Mouse (Mus musculus): Measurements from ENCODE around the gene Adamts14.
A peak's percentile ranks its signal among the peaks of the same experiment; 100 is the strongest.

The Adamts14 gene

DNA sequence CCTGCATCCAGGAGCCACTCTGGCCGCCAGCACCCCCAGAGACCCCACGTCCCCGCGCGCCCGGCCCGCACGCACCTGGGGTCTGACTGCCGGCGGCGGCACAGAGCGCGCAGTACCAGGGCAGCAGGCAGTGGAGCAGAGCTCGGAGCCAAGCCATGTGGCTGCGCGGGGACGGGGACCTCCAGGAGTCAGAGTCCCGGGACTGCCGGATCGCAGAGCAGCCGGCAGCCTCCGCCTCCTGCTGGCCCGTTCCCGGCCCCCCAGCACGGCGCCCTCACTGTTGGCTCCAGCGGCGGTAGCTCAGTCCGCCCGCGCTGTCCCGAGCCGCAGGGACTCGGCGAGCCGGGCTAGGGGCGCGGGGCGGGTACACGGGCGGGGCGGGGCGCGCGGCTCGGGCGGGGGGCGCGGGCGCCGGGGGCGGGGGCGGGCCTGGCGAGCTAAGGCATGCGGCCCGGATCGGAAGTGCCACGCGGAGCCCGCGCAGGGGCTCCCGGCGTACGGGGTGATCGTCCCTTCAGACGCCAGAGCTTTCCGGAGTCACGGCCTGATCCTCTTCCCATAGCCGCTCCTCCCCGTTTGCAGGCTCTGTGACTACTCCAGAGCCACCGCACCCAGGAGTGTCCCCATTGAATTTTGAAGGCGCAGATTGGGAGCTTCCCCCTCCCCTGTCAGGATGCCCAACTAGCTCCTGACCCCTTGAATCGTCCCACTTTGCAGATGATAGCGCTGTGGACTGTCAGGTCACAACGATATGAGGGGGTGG, at the start of gene Adamts14:
Gene Adamts14, minus strand, starts transcription at position 358 of the 763 bp plus-strand sequence.
- 0 out of 2 replicates have a peak, but pooled peaks have one; percentile 42 for ATAC-seq (ENCODE audit: low TSS enrichment)

DNA sequence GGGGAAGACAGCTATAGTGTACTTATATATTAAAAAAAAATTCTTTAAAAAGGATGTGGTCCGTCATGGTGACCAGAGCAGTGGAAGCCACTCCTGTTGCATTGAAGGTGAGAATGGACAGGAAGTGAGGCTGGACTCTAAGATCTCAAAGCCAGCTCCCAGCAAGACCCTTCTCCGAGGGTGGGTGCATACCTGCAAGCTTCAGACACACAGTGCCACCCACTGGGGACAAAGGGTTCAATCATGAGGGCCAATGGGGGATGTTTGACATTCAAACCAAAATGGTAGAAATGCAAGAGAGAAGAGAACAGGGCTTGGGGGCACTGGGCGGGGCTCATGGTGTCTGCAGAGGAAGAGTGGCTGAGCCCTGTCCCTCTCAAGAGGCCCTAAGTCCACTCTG, 45.3 kb upstream of the Adamts14 start:
- ATAC-seq (ENCODE audit: low TSS enrichment) = no peak

DNA sequence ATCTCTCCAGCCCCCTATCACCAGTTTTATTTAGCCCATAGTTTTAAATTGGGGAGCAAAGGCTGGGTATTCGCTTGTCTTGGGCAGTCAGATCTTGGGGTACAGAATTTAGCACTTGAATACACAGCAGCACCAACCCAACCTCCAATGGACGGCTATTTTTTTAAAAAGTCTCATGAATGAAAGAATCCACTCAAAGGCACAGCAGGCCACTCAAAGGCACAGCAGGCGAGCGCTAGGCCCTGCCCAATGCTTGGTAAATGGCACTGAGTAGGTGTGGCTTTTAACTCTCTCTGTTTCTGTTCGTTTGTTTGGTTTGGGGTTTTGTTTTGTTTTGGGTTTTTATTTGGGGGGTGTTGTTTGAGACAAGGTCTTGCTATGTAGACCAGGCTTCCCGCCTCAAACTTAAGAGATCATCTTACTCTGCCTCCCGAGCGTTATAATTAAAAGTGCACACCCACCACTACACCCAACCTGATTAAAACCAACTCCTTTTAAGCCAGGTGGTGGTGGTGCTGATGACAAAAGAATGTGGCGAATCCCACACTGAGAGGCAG, 42.2 kb upstream of the Adamts14 start:
- no peak for ATAC-seq (ENCODE audit: low TSS enrichment)

DNA sequence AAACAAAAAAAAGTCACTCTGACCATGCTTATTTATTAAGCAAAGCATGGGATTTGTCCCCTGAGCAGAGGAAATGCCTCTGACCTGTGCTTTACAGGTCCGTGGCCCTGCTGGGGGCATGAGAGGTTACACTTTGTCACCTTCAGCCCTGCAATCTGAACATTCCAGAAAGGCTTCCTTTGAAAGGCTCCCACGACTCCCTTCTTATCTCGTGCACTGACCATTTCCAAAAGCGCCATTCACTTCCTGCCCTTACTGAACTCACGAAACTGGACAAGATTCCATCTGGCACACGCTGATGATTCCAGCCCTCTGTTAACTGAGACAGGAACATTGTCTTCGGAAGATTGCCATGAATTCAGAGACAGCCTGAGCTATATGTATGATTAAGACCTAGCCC, 40.5 kb upstream of the Adamts14 start:
- no peak for ATAC-seq (ENCODE audit: low TSS enrichment)

DNA sequence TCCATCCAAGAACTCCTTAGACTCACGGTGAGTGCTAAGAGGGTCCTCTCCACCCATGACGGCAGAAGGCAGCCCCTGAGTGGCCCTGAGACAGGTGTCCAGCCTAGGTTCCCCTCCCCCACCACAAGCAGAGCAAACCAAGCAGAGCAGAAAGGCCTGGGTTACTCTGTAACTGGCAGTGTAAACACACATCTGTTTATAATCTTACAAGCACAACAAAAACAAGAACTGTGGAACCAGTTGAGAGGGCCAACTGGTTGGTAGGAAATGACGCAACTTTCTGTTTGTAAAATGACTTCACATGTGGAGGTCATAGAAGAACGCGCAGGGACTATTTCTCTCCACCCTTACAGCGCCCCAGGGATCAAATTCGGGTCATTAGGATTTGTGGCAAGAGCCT, 39.5 kb upstream of the Adamts14 start:
- ATAC-seq (ENCODE audit: low TSS enrichment) = no peak

DNA sequence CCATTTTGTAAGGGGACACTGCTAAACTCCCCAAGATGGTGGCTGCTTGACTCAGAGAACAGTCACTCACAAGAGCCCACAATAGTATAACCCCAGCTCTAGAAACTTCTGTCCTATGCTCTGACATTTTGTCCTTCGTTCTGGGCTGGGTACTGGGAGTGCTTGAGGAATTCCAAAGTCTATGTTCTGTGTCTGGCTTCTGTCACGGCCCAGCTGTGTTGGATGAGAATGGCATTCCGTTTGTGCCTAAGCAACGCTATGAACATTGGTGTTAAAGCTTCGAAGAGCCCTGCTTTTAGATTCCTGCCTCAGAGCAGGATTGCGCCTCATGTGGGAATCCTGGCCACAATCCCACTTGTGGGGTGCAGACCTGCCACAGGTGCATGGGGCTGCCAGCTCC, 38.9 kb upstream of the Adamts14 start:
- ATAC-seq (ENCODE audit: low TSS enrichment) = no peak

DNA sequence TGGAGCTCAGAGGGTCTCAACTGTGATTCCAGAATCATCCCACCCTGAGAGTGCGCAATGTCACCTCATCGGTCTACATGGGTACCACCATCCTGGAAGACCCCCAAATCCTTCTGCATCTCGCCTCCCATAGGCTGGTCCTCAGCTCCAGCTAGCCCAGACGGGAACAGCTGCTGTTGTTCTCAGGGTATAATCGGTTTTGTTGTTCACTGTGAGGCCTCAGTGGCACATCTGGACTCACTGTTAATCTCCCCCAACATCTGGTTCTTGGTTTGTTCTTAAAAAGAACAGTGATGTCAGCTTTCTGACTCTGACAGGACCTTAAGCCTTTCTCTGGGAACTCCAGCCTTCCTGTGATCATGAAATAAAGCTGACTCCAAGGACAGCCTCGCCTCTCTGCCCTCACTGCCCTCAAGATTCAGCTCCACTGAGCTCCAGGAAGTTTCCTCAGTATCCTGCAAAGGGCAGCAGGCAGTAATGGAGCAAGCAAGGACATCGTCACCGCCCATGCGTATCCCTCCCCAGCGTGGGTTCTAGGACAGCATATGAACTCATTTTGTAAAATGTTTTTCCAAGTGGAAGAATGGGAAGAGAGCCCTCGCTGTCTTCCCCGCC, 35.6 kb upstream of the Adamts14 start:
- no peak for ATAC-seq (ENCODE audit: low TSS enrichment)

DNA sequence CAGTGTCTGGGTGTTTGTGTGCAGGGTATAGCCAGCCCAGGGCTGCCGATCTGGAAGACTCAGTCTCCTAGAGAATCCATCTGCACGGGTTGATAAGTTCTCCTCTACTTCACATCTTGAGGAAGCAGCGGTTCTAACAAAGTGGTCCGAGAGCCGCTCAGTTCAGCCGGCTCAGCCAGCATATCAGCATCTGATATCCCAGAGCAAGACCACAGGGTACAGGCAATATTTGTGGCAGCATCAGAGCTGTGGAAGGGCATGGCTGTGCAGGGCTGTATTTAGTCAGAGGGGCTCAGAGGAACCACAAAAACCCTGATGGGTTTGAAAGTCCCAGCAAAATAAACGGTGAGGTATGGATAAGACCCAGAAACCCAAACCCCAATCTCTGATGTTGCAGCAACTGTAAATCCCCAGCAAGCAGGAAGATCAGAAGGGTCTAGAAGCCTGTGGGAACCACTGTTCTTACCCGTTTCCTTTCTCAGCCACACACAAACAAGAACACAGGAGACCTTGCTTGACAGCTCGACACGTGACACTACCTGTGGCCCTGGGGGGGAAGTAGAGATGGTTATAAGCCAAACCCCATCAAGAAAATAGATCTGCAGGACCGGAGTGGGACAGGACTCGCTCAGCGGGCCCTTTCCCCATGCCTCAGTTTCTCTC, 32.8 kb upstream of the Adamts14 start:
- ATAC-seq (ENCODE audit: low TSS enrichment) = no peak

DNA sequence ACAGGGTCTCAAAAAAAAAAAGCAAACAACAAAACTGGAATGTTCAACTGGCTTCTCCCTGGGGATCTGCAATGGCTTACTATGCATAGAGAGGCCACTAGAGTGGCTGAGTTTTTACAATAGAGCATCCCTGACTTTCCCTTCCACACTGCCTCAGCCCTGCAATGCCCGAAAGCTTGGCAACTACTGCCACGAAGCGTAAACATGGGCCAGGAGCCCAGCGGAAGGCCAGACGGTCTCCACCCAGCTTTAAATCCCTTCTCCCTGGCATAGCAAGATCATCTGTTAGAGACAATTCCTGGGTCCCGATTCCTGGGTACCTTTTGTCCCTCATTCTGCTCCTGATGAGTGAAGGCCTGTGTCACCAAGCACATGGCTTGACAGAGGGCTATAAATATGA, 30.8 kb upstream of the Adamts14 start:
- no peak for ATAC-seq (ENCODE audit: low TSS enrichment)

DNA sequence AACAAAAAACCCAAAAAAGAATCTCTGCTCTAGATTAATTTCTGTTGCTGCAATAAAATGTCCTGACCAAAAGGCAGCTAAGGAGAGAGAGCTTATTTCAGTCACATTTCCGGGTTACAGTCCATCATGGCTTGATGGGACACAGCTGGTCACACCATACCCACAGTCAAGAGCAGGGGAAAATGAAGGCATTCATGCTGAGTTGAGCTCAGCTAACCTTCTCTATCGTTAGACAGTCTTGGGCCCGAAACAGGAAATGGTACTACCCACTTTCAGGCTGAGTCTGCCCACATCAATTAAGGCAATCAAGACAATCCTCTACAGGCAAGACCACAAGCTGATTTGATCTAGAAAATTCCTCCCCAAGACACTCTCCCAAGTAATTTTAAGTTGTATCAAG, 27.8 kb upstream of the Adamts14 start:
- ATAC-seq (ENCODE audit: low TSS enrichment) = no peak

DNA sequence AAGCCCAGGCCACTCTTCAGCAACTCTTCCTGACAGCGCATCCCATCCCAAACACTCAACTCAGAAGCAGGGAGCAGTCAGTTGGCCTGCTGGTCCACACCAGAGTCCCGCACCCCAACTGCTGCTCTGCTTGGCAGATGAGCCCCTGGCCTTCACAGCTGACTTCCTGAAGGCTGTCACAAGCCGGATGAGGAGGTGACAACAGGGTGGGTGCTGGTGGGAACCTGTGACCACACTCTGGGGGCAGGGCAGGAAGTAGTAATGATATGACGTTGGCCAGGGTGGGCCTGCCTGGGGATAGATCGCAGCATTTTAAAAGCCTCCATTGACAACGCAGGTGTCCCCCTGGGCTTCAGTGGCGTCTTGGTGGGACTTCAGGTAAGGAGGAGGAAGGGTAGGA, 24.2 kb upstream of the Adamts14 start, which contains the start of gene Prf1:
Gene Prf1, plus strand, starts transcription at position 357 of the 400 bp plus-strand sequence.
- ATAC-seq (ENCODE audit: low TSS enrichment) = no peak

DNA sequence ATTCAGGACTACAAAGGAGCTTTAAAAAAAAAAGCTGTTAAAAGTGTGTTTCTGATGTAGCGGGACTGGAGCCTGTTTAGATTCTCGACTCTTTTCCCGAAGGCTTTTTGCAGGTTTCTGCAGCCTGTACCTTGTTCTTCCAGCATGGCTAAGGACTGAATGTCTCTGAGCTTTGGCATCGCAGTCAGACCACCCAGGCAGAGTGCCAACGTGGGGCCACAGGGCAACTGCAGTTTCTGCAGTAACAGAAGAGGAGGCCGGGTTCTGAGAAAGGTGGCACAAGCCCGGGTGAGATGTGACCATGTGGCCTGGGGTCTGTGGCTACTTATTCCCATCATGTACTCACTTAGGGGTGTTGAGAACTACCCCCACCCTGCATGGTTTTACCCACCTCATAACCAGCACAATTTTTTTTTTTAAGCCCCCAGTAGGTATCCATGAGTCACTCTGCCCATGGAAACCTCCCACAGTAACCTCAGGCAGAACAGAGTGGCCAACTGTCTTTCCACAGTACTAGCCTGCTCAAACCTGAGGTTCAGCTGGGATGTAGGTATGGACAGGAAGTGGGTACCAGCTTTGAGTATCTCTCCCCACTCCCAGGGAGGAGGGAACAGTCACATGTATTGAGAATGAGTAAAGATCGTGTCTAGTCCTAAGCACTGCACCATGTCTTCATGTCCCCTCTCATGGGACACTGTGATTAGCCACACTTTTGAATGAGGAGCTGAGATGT, 23.6 kb upstream of the Adamts14 start:
- ATAC-seq (ENCODE audit: low TSS enrichment) = no peak

DNA sequence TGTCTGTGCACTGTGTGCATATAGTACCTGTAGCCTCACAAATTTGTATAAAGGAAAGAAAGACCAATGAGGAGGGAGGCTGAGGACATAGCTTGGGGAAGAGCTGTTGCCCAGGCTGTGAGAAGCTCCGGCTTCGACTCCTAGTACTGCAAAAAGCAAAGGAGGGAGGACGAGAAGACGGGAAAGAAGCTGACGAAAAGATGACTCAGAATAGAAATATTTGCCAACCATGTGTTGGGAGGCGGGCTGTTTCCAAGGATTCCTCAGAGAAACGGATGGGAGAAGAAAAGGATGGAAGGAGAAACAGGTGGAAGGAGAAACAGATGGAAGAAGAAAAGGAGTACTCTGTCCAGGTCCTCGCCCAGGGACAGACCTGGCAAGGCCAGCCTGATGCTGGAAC, 21.0 kb upstream of the Adamts14 start:
- peak; percentile 70 for ATAC-seq (ENCODE audit: low TSS enrichment)

DNA sequence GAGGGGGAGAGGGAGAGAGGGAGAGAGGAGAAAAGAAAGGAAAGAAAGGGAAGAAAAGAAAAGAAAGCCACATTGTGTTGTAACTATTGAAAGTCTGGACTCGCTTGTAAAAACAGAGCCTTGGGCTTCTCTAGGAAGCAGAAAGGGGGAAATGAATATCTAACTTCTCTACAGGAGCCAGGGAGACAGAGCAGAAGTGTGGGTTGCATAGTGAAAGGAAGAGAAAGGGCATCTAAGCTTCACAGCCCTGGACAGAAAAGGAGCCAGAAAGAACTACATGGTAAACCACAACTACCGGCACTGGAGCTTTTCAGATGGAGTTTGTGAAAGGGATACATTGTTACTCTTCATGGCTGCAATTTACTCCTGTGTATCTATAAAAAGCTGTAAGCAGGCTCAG, 17.2 kb upstream of the Adamts14 start:
- no peak for ATAC-seq (ENCODE audit: low TSS enrichment)

DNA sequence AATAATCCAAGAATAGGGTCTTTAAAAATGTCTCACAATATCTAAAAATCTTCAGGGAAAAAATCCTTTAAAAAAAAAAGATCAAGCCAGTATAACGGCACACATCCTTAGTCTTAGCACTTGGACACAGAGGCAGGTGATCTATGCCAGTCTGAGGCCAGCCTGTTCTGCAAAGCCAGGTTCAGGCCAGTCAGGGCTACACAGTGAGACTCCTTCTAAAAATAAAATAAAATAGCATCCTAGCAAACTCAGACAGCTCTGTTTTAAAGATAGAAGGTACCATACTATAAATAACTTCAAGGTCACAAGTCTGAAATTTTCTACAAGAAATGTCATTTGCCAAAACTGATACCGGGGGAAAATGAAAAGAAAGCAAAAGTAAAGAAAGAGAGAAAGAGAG, 16.8 kb upstream of the Adamts14 start:
- ATAC-seq (ENCODE audit: low TSS enrichment) = no peak

DNA sequence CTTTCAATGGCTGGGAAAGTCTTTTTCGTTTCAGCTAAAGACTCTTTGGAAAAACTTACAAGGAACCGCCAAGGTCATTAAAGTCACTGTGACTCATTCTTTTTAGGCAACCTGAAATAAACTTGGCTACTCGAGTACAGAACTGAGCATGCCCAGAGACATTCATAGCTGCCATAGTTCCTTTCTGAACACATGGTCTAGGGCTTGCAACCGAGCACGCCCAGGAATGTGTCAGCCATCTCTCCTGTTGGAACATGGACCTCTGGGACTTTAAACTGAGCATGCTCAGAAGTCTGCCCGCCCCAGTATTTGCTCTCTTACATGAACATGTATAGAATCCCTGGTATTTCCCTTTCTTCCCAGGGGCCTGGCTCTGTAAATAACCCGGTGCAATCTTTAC, 13.0 kb upstream of the Adamts14 start:
- no peak for ATAC-seq (ENCODE audit: low TSS enrichment)

DNA sequence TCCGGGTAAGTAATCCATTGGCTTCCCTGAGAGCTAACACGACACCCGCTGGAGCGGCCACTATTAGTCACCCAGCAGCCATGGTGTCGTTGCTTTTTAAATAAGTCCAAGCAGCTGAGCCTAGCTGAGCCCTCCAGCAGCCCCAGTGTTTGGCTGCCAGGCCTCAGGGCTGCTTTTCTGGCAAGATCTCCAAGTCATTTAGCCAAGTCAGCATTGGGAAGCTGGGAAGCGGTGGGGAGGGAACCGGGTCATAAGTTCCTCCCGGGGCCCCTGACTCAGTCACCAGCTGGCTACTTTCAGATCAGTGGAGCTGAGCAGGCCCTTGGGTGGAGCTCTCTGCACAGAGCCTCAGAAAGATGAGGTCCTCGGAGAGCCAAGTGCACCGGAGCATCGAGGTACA, 12.0 kb upstream of the Adamts14 start:
- no peak for ATAC-seq (ENCODE audit: low TSS enrichment)

DNA sequence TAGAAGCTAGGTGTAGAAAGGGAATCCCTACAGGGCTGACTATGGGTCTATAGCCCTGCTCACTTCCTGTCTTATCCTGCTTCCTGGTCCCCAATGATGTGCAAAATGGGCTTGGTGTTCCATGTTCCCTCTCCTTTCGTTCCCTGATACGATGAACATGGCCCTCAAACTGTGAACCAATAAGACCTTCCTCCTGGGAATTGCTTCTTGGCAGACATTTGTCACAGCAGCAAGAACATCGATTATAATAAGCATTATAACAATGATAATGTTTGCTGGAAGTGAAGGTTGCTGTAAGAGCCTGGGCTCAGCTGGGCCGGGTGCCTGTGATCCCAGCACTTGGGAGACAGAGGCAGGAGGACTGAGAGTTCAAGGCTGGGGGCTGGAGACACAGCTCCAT, 11.1 kb upstream of the Adamts14 start:
- no peak for ATAC-seq (ENCODE audit: low TSS enrichment)

DNA sequence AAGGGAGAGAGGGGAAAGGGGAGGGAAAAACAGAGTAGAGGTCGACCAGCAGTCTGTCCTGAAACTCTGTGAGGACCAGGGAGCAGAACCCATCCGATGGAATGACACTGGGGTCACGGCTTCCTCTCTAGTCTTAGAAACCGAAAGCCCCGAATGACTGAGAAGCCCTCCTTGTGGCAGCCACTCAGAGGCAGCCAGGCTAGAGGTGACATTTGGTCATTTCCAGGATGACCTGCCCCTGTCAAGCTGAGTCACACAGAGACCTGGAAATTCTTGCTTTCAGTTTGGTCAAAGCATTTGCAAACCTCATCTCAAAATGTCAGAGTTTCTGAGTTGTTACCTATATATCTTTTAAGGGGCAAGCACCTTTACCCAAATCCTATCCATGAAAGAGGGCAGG, 7.9 kb upstream of the Adamts14 start:
- no peak for ATAC-seq (ENCODE audit: low TSS enrichment)

DNA sequence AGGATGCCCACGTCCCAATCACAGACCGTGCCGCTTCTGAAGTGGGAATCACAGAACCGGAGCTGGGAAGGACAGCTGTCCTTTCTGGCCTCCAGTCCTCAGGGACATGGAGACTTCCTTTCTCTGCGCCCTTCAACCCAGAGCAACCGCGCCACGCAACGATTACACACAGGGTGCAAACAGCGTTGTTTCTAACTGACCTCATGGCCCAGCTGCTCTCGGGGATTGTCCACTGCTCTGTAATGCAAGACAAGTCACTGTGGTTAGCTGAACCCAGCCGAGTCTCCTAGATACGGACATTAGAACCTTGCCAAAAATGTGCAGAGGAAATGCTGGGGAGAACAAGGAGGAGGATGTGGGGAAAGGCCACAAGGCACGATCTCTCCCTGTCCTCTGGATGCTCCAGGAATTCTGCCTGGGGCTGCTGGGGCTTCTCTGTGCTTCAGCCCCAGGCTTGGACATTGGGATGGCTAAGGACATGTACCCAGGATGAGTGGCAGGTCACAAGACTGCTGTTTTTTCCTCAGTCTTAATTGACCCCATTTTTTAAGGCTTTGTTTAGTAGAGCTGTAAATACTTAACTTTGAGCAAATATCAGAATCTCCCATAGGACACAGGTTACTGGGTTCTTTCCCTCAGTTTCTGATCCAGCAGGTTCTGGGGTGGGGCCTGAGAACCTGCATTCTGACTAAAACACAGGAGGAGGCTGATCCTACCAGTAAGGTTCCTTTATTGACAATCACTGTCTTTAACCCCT, 4.9 kb upstream of the Adamts14 start:
- no peak for ATAC-seq (ENCODE audit: low TSS enrichment)

DNA sequence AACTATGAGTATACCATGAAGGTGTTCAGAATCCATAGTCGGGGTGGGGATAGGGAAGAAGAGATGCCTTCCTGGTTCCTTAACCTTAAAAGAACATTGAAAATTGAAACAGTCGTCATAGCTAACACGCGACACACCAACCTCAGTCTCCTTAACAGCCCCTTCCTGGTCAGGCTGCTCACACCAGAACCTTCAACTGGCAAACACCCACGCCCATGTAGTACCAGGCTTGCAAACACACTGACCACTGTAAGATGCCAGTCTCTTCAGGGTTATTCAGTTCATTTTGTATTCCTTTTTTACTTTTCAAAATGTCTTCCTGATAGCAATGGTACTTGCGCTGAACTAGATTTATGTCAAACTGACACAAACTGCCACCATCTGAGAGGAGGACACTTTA, 3.8 kb upstream of the Adamts14 start:
- no peak for ATAC-seq (ENCODE audit: low TSS enrichment)

Measured in frontal cortex, adult (tissue).